Mouse (Mus musculus) adrenal gland, adult 2 months (tissue): ENCODE measurements around the gene Smox. TPM values are rescaled to one million over a fixed set of nuclear protein-coding genes. Genes with fewer than 3 reads are reported as not detected.

Source experiments
- DNase-seq: peaks from one replicate; pipeline ENCODE4 v3.0.0; 2021
- polyA plus RNA-seq: library from polyadenylated mRNA; depleted of rRNA; stranded (reverse); fragments of >200 nt; gene quantifications from 2 replicates; pipeline ENCODE4 v1.2.3, GENCODE M21; 2012
- total RNA-seq, 2 experiments: library from RNA; stranded (reverse); gene quantifications; 2 replicates each; pipeline ENCODE4 v1.2.3; 2021

The Smox gene
- total and polyA plus RNA-seq, 3 experiments, result 24.3 to 33.1 (median 29.3) TPM

DNA sequence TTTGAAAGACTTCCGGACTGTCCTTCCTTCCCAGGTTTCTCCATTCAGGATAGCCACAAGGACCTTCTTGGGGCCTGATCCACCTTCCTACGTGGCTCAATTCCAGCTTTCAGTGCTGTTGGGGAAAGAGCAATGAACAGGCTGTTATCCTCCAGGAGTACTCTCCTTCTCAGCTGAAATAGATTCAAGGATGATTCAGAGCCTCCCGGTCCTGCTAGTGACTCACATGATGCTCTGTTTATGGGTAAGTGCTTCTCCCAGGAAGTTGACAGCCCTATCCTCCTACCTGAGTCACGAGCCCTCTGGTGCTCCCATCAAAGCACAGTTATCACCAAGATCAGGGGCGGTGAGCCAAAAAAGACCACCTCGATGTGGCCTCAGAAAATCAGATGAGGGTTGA is 7.1 kb upstream of the Smox start:
- peak; percentile 30 for DNase-seq

DNA sequence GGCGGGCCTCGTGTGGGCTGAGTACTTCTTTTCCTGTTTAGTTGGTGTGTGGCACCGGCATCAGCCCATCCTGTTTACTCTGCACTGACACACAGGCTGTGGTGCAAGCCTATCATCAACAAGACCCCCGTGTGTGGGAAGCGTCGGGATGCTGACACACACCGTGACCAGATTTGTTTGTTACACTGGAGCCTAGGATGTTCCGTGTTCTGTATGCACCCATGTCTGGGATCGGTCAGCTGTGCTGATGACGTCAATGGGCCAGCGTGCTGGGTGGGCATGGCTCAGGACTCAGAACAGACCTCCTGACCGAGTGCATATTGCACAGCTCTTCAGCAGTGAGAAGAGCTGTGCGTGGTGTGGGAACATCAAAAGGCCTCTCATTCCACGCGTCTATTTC is 6.2 kb upstream of the Smox start:
- DNase-seq, result no peak

GRCm38 (mm10) chr2:131486046-131486445 is 5.2 kb upstream of the Smox start:
- no peak for DNase-seq

DNA sequence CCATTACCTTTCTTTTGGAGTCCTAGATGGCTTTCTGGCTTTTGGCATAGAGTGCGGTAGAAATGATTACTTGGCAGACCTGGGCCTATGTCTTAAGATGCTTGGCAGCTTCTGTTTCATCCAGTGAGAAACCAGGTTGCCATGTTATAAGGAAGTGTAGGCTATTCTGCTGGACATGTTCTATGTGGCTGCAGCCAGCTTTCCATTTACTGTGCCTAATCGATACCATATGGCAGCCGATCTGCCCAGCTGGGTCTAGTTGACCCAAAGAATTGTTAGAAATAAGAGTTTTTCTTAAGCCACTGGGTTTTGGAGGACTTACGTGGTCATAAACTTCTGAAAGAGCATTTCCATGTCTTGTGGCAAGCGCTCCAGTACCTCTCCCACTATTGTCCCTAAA is 4.0 kb upstream of the Smox start:
- no peak for DNase-seq

DNA sequence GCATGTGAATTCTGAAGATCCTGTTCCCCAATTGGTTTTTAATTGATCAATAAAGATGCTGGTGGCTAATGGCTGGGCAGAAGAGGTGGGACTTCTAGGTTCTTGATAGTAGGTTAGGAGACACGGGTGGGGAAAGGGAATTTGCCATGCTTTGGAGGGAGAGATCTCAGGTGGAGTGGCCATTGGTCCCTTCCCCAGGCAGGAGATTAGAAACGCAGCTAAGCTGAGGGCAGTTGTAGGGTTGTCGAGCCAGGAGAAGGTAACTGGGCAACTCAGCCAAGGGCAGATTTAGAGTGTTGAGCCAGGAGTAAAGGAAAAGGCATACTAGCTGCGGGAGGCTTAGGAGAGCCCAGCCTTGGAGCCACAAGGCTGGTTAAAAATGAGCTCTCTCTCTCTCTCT is 3.0 kb upstream of the Smox start:
- no peak for DNase-seq

DNA sequence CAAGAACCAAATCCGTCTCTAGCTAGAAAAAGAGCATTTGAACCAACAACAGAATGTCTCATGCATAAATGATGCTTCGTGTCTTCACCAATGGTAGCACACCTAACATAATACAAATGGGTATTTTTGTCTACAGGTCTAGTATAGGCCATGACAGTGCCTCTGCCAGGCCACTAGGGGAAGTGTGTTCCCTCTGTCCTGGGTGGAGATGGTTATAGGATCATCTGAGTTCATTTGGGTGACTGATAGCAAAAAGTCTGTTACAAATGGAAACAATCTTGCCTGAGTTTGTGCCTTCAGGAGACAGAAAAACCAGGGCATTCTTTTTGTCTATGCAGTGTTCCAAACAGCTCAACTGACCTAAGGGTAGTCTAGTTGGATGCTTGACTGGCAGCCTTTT is 2.4 kb upstream of the Smox start:
- no peak for DNase-seq

DNA sequence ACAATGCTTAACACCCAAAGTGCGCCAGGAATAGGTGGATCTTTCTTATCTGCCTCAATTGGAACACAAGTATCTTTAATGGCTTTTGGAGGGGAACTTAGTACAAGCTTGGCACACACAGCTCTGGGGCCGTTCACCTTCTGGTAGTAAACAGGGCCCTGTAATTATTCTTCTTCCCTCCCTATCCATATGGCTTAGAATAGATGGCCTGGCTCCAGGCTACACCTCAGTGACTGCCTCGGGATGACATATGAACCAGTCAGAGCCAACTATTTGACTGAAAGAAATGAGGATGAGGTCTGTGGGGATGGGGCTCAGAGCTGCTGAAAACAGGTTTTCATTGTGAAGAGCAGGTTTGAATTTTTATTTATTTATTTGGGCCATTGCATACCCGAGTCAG is 1.7 kb upstream of the Smox start:
- no peak for DNase-seq

- peak; percentile 94 for DNase-seq
Observed at GRCm38 (mm10) chr2:131491707-131492595, 655 bp downstream of the Smox start.

DNA sequence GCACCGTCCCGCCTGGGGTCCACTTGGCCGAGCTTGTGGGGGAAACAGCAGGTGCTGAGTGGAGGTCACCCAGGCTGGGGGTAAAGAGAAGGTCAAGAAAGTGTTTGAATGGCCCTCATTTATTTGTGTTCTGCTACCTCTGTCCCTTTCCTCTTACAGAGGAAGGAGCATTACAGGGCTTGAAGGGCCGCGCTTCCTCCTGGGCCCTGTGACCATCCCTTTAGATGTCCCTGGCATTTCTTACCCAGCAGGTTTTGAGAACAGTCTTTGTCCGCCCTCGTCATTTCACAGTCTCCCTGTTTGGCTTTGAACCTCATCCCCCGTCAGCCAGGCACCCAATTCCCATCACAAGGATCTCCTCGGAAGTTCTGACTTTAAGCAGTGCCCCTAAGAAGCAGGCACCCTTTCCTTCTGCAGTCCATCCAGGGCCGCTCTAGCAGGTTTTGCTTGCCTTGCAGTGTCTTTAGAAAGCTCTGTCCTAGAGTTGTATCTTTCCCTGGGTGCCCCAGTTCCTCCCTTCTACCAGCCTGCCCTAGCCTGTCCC is 1.4 kb downstream of the Smox start:
- DNase-seq, result no peak

DNA sequence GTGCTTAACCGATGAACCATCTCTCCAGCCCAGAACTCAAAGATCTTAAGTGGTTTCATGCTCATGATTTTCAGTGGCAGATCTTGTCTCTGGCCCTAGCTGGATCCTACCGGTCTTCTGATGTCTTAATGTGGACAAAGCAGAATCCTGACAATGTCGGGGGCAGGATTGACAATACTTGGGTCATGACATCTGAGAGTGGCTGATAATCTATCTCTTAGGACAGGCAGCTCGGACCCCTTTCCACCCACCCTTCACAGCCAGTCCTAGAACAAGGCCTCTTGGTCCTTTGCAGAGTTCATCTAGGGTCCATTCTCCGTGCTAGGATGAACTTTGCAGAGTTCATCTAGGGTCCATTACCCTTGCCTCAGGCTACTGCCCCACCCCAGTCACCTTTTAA is 2.1 kb downstream of the Smox start:
- DNase-seq, result no peak

DNA sequence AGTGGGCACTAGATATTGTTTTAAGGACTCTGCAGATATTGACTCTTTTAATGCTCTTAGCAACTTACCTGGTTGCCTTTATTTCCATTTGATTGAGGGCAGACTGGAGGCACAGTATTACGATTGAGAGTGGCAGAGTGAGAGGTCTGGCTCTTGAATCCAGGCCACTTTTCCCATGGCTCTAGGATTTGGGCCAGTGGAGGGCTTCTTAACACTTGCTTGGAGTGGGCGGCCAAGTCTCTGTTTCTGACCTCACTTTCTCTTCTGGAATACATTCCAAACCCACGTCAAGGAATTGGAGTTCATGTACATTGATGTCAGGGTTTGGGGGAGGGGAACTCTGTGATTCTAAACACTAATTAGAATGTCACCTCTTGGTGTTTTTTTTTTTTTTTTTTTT is 4.0 kb downstream of the Smox start:
- no peak for DNase-seq

DNA sequence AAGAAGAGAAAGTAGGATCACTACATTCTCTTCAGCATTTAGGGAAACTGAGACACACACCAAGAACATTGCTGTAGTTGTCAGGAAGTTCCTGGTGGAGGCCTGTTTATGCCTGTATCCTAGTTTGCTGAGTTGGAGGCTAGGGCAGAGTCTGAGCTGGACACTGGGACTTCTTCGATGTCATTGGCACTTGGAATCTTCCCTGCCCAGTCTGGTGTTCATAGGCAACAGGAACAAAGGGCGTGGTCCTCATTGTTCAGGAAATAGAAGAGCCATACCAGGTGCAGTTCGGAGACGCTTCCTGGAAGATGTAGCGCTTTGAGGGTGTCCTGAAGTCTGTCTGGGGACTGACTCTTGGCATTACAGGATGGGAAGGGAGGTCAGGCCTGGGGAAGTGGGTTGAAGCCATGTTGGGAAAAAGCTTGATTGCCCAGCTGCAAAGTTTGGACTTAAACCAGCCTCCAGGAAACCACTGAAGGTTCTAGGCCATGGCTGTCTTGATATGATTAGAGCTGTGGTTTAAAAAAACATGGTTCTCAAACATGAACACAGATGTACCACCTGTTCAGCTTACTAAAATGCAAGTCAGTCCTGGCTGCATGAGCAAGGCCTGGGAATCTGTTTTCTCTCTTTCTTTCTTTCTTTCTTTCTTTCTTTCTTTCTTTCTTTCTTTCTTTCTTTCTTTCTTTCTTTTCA is 5.0 kb downstream of the Smox start:
- DNase-seq, result no peak

GRCm38 (mm10) chr2:131497224-131497856 is 6.0 kb downstream of the Smox start:
- DNase-seq, result no peak

DNA sequence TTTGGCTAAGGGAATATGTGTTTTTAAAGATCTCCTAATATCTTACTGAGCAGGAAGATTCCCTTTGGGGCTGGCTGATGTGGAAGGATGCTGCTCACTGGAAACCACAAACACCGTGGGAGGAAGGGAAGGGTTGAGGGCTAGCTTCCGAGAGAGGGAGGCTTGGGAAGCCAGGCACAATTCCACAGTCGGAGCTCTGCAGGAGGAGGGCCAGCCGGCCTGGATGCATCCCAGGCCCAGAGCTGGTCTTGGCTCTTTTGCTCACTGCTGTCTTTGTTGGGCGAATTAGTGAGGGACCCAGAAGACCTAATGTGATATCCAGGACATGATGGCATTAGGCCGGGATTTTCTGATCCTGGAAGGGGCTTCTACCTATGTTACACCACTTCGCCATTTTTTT is 6.9 kb downstream of the Smox start:
- no peak for DNase-seq

GRCm38 (mm10) chr2:131499290-131499845 is 8.1 kb downstream of the Smox start:
- DNase-seq, result no peak

- no peak for DNase-seq
Observed at GRCm38 (mm10) chr2:131501886-131502285, 10.6 kb downstream of the Smox start.

DNA sequence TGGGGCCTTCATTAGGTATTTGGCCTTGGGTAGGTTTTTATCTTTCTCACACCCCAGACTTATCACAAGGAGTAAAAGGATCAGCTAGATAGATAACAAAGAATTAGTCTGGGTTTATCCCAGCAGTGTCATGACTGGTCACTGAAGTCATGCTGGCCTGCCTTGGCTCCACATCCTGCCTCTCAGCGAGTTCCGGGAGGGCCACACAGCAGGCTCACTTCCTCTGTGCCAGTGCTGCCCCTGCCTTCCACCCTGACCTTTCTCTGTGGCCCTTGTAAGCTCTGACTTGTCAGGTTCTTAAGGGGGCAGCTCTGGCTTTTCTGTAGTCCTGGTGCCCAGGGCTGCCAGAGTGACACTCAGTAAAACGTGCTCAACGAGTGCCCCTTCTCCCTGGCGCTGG is 11.3 kb downstream of the Smox start:
- DNase-seq, result peak; percentile 19

DNA sequence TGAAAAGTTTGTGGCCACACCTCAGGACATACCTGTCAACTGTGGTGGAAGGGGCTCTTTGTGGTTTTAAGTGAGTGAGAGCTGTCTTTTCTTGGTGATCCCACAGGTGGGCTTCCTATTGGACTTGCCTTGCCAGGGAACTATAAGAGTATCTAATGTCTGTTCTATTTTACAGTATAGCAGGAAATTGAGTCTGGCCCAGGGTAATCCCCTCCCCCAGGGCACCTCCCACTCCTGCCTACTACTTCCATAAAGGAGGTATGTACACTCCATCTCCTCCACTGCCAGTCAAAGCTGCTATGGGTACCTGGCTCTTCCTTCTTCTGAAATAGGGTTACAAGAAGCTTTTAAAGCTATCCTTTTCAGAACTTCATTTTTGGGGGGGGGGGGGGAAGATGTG is 14.1 kb downstream of the Smox start:
- no peak for DNase-seq

DNA sequence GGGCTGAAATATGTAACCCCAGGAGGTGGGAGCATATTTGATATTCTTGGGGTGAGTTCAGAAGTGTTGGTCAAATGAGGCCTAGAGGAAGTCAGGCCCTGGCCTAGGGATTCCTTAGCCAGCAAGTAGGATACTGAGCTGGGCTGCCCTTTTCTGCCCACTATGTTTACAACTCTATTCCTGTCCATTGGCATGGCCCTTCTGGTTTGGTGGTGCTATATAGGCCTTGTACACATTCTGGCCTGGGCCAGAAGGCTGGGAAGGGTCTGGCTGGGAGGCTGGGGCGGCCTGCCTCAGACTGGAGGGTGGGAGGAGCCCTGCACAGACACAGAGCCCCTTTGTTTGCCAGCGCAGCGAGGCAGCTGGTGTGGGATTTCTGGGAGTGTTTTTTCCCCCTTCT is 15.1 kb downstream of the Smox start:
- DNase-seq, result no peak

DNA sequence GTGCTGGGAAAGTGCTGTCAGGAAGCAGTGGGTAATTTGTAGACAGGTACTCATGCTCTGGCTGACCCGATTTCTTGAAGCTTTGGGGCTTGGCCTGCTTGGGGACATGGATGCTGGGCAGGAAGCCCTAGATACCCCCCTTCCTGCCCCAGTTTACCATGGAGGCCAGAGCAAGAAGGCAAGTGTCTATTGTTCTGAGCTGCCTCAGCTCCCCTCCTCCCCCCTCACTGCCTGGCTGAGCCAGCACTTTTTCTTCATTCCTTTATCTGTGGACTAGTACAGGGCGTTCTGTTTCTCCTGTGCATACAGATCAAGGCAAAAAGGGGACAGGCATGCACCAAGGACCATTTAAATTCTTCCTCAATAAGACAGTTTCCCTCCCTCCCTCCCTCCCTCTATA is 17.2 kb downstream of the Smox start:
- no peak for DNase-seq

DNA sequence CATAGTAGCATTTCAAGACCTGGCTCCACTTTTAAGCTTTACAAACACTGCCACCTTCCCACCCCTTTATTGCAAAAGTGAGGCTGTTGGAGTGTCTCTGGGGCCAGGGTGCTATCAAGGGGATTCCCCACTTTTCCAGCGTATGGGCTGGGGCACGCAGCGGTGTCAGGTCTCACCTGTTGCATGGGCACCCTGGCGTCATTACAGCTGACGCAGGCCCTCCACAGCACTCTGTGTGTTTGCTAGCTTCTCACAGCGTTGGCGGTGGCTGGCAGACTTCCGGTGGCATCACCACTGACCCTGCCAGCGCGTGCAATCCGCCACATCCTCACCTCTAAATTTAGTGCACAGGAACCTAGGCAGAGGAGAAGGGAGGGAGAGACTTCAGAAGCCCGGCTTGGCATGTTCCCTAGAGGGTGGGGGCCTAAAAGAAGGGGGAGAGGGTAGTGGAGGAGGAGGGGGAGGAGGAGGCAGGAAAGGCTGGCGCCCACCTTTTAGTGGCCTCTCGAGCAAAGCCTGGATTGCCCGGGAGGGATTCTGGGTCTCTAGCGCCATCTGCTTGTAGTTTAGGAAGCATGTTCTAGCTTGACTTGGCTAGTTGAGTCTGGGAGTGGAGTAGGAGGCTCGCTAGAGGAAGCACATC is 18.5 kb downstream of the Smox start:
- peak; percentile 67 for DNase-seq

GRCm38 (mm10) chr2:131510531-131510930 is 19.2 kb downstream of the Smox start:
- no peak for DNase-seq
